Mouse (Mus musculus) heart, embryonic 13.5 days (tissue): ENCODE measurements at regions not wholly inside any gene's neighbourhood (a gene's known extent, or its start where the extent isn't known, plus 50 kb on each side); places are given as distances from the start of the nearest gene placed in this dataset.

Experiments
- ATAC-seq: fragments of 200-750 bp; cut with Nextera tagmentation; 2 replicates; pipeline ENCODE4 v1.8.0; 2017; ENCODE audit warnings: moderate TSS enrichment; ENCODE audit not compliant: insufficient number of reproducible peaks, low FRiP score, low TSS enrichment; ENCODE audit errors: extremely low read depth
- H3K27ac ChIP-seq: fragments of 300-500 bp; sonication (generic); replicated peaks from 2 replicates; pipeline ENCODE4 v1.5.1; 2015; ENCODE audit warnings: moderate library complexity, mild to moderate bottlenecking, inconsistent platforms
- H3K27me3 ChIP-seq: fragments of 300-500 bp; sonication (generic); replicated peaks from 2 replicates; pipeline ENCODE4 v1.6.1; 2015; ENCODE audit warnings: mild to moderate bottlenecking, inconsistent platforms
- H3K36me3 ChIP-seq: fragments of 300-500 bp; sonication (generic); 2 replicates; pipeline ENCODE4 v1.6.1; 2015; ENCODE audit warnings: mild to moderate bottlenecking, inconsistent platforms
- H3K4me1 ChIP-seq: fragments of 300-500 bp; sonication (generic); 2 replicates; pipeline ENCODE4 v1.6.1; 2015; ENCODE audit warnings: inconsistent platforms
- H3K4me2 ChIP-seq: fragments of 300-500 bp; sonication (generic); 2 replicates; pipeline ENCODE4 v1.6.1; 2015; ENCODE audit warnings: inconsistent platforms, mild to moderate bottlenecking, moderate library complexity
- H3K4me3 ChIP-seq: fragments of 300-500 bp; sonication (generic); 2 replicates; pipeline ENCODE4 v1.5.1; 2015; ENCODE audit warnings: moderate library complexity, mild to moderate bottlenecking, inconsistent platforms
- H3K9ac ChIP-seq: fragments of 300-500 bp; sonication (generic); 2 replicates; pipeline ENCODE4 v1.6.1; 2015; ENCODE audit warnings: inconsistent platforms, mild to moderate bottlenecking, moderate library complexity
- H3K9me3 ChIP-seq: fragments of 300-500 bp; sonication (generic); 2 replicates; pipeline ENCODE4 v1.6.1; 2016; ENCODE audit warnings: inconsistent platforms
- WGBS: fragments of 180-500 bp; shearing (Covaris S2); methylation state at CpG from one replicate; pipeline ENCODE4 v1.1.7; 2015; ENCODE audit warnings: mixed read lengths; 5-methylcytosine and 5-hydroxymethylcytosine counted together

- H3K36me3 ChIP-seq = no peaks in the 10 kb centered on the region
- ATAC-seq = no peak
- peaks cover 4% of the 10 kb centered on the region; the same call in 1 of the 2 replicates for H3K9me3 ChIP-seq
- WGBS = 79% methylated on average over 4 of the region's 4 CpGs
- H3K27ac ChIP-seq = no peak overlapping the region
- H3K27me3 ChIP-seq = no peaks in the 10 kb centered on the region
- no peak overlapping the region for H3K9ac ChIP-seq
- H3K4me2 ChIP-seq = no peak overlapping the region
- H3K4me3 ChIP-seq = no peak overlapping the region
- no peaks in the 10 kb centered on the region for H3K4me1 ChIP-seq
Measured at GRCm38 (mm10) chr10:99654284-99654683, 105.2 kb downstream of the Csl start.

DNA sequence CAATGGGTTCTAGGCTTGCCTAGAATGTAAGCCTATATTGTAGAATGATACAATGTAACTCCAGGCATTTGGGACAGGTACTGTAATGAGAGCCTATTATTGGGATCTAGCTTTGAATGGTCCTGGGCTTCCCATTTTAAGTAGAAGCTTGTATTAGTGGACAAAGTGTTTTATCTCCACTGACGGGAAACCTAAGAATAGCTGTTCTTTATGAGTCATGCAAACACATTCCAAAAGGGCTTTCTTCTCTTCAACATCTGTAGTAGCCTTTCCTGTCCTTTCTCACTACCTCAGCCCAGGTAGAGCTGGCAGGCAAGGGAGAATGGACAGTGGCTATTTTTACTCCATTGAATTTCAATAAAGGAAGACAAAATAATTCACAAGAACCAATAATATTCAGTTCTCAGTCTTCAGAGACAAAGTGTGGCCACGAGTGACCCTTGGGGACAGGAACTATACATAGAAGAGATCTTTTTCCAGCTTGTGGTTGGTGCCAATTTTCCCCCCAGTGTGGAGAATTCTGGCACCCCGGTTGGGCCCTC, 82.8 kb downstream of the Csl start:
- Histone ChIP-seq H3K4me1 (peaks cover 7% of the 10 kb centered on the region), H3K4me2 (no peak overlapping the region), H3K27ac (no peak overlapping the region), H3K9me3 (no peaks in the 10 kb centered on the region), H3K27me3 (no peaks in the 10 kb centered on the region), H3K9ac (no peak overlapping the region), H3K36me3 (no peaks in the 10 kb centered on the region), H3K4me3 (no peak overlapping the region)
- no peak for ATAC-seq
- WGBS = 35% methylated on average over 3 of the region's 3 CpGs

DNA sequence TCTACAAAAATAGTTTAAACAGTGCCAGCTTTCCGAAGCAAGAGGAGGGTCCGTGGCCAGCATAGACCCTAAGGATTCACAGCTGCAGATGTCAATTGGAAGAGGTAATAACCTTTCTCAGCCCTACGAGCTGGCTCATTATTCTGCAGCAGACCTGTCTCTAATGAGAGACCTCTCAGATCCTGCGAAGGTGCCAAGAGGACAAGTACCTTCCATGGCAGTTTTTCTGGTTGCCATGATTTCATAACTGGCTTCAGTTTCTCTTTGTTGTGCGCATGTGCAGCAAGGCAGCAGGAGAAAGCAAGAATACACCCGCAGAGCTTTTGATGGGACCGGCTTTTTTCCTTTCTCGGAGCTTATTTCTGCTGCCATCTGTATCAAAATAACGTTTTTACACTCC, 81.4 kb downstream of the Csl start:
- no peak overlapping the region for H3K27ac ChIP-seq
- 83% methylated on average over 9 of the region's 9 CpGs for WGBS
- H3K9ac ChIP-seq = no peak overlapping the region
- no peaks in the 10 kb centered on the region for H3K27me3 ChIP-seq
- no peak overlapping the region for H3K4me3 ChIP-seq
- ATAC-seq = no peak
- H3K4me1 ChIP-seq = peaks cover 10% of the 10 kb centered on the region
- H3K4me2 ChIP-seq = no peak overlapping the region
- H3K9me3 ChIP-seq = no peaks in the 10 kb centered on the region
- no peaks in the 10 kb centered on the region for H3K36me3 ChIP-seq

GRCm38 (mm10) chr10:99679813-99680212, 79.6 kb downstream of the Csl start:
- Histone ChIP-seq H3K4me1 (peaks cover 10% of the 10 kb centered on the region), H3K4me3 (no peak overlapping the region), H3K27ac (no peak overlapping the region), H3K4me2 (no peak overlapping the region), H3K9me3 (no peaks in the 10 kb centered on the region), H3K27me3 (no peaks in the 10 kb centered on the region), H3K36me3 (no peaks in the 10 kb centered on the region), H3K9ac (no peak overlapping the region)
- ATAC-seq = no peak
- WGBS = 70% methylated on average over 6 of the region's 6 CpGs

DNA sequence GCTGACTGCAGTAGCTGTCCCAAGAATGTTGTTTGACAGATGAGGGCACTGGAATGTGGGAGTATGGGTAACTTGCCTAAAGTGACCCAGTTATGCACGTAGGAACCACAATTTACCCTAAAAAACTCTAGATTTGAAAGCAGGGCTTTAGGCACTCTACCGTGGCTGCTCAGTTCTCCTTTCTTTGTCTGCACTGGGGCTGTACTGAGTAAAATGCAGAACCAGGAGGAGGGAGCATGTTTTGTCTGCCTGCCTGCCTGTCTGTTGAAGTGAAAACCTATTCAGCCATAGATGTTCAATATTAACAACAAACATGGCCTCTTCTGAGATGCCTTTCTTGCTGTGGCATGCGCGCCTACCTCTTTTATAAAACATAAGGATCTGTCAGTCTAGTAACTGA, 77.5 kb downstream of the Csl start:
- H3K4me2 ChIP-seq = no peak overlapping the region
- H3K4me1 ChIP-seq = peaks cover 4% of the 10 kb centered on the region; the same call in 1 of the 2 replicates
- no peaks in the 10 kb centered on the region for H3K27me3 ChIP-seq
- no peak overlapping the region for H3K27ac ChIP-seq
- H3K9ac ChIP-seq = no peak overlapping the region
- H3K36me3 ChIP-seq = no peaks in the 10 kb centered on the region
- no peak for ATAC-seq
- WGBS = 65% methylated on average over 4 of the region's 4 CpGs
- no peaks in the 10 kb centered on the region for H3K9me3 ChIP-seq
- no peak overlapping the region for H3K4me3 ChIP-seq

- peaks cover 4% of the 10 kb centered on the region; the same call in 1 of the 2 replicates for H3K4me1 ChIP-seq
- no peak overlapping the region for H3K27ac ChIP-seq
- H3K4me2 ChIP-seq = no peak overlapping the region
- H3K9me3 ChIP-seq = no peaks in the 10 kb centered on the region
- no peak overlapping the region for H3K4me3 ChIP-seq
- no peak for ATAC-seq
- H3K27me3 ChIP-seq = no peaks in the 10 kb centered on the region
- H3K9ac ChIP-seq = no peak overlapping the region
- no peaks in the 10 kb centered on the region for H3K36me3 ChIP-seq
- WGBS = 80% methylated on average over 9 of the region's 9 CpGs
Measured at GRCm38 (mm10) chr10:99682350-99682749, 77.1 kb downstream of the Csl start.

DNA sequence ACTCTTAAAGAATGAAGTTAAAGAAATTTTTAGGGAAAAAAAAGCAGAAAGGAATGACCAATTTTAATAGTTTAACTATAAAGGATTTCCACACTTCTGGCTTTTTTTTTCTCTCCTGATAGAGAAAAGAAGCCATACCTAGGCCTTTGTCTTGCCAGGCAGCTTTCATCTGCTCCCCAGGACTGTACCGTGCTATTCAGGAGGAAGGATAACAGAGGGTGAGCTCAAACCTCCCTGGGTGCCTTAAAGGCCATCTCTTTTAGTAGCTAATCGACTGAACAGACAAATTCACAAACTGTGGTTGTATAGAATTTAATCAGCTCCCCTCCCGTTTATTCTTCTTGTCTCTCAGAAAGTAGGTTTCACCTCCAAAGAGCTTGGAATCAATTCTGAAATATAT, 76.1 kb downstream of the Csl start:
- Histone ChIP-seq H3K4me3 (no peak overlapping the region), H3K27ac (no peak overlapping the region), H3K4me2 (no peak overlapping the region), H3K4me1 (peaks cover 4% of the 10 kb centered on the region; the same call in 1 of the 2 replicates), H3K9ac (no peak overlapping the region), H3K9me3 (no peaks in the 10 kb centered on the region), H3K36me3 (no peaks in the 10 kb centered on the region), H3K27me3 (no peaks in the 10 kb centered on the region)
- 39% methylated on average over 3 of the region's 3 CpGs for WGBS
- ATAC-seq = no peak

DNA sequence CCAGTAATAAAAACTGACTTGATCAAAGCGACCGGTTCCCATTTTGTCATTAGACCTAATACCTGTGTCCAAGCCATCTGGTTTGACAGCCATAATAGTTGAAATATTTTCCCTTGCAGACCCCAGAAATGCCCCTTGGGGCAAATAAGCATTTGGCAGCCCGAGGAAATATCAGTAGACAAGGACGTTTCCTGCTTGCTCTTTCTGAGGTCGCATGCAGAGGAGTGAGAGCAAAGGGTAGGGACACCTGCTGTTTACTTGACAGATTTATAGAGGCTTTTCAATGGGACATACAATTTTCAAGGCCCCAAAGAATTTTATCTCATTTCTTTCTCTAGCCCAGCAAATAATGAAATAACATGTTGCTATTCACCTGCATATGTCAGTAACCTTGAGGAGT, 73.5 kb downstream of the Csl start:
- no peak overlapping the region for H3K4me2 ChIP-seq
- H3K27me3 ChIP-seq = no peaks in the 10 kb centered on the region
- WGBS = 63% methylated on average over 5 of the region's 5 CpGs
- H3K4me1 ChIP-seq = peaks cover 4% of the 10 kb centered on the region; the same call in 1 of the 2 replicates
- H3K36me3 ChIP-seq = no peaks in the 10 kb centered on the region
- no peak overlapping the region for H3K9ac ChIP-seq
- ATAC-seq = no peak
- H3K4me3 ChIP-seq = no peak overlapping the region
- H3K9me3 ChIP-seq = no peaks in the 10 kb centered on the region
- no peak overlapping the region for H3K27ac ChIP-seq

- no peak for ATAC-seq
- WGBS = 38% methylated on average over 4 of the region's 4 CpGs
Measured at GRCm38 (mm10) chr10:99687011-99687410, 72.4 kb downstream of the Csl start.

GRCm38 (mm10) chr10:99697696-99698095, 61.8 kb downstream of the Csl start:
- 82% methylated on average over 8 of the region's 8 CpGs for WGBS
- no peak for ATAC-seq
- no peaks in the 10 kb centered on the region for H3K27me3 ChIP-seq
- H3K27ac ChIP-seq = no peak overlapping the region
- no peaks in the 10 kb centered on the region for H3K36me3 ChIP-seq
- no peaks in the 10 kb centered on the region for H3K4me1 ChIP-seq
- H3K4me3 ChIP-seq = no peak overlapping the region
- no peak overlapping the region for H3K4me2 ChIP-seq
- H3K9me3 ChIP-seq = no peaks in the 10 kb centered on the region
- H3K9ac ChIP-seq = no peak overlapping the region

More at GRCm38 (mm10) chr10:99687011-99687410, 72.4 kb downstream of the Csl start:
- Histone ChIP-seq H3K9ac (no peak overlapping the region), H3K4me1 (no peaks in the 10 kb centered on the region; the same call in 1 of the 2 replicates), H3K27me3 (no peaks in the 10 kb centered on the region), H3K4me3 (no peak overlapping the region), H3K36me3 (no peaks in the 10 kb centered on the region), H3K9me3 (no peaks in the 10 kb centered on the region), H3K27ac (no peak overlapping the region), H3K4me2 (no peak overlapping the region)

- Histone ChIP-seq H3K27me3 (no peaks in the 10 kb centered on the region), H3K4me1 (no peaks in the 10 kb centered on the region), H3K9me3 (no peaks in the 10 kb centered on the region), H3K36me3 (no peaks in the 10 kb centered on the region), H3K27ac (no peak overlapping the region), H3K9ac (no peak overlapping the region), H3K4me3 (no peak overlapping the region), H3K4me2 (no peak overlapping the region)
- WGBS = 45% methylated on average over 3 of the region's 3 CpGs
- no peak for ATAC-seq
Measured at GRCm38 (mm10) chr10:99699498-99699897, 60.0 kb downstream of the Csl start.

DNA sequence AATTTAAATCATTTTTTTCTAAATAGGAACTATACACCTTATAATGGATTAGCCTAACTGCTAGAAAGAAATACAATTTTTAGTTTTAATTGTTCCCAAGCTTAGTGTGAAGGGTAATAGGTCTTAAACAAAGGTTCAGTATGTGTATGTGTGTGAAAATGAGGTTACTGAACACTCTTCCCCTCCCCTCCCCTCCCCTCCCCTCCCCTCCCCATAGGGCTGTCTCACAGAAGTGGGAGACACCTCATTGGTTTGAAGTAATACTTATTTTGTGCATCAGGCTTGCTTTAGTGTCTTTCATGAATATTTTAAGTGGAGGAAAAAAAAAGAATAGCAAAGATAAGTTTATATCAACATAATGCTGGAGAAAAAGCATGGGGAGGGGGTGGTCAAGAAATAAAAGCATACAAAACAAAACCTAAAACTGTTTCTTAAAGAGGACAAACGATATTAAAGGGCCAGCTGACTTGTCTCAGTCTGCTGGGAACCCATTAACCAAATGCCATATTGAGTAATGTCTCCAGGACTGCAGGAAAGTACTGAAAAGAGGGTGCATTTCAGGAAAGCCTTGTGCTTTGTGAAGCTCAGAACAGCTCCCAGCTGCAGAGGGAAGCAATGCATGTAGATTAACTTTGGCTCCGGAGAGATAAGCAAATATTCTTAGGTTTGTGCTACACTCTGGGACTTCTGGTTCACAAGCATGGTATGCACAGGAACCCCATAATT, 59.2 kb downstream of the Csl start:
- no peaks in the 10 kb centered on the region for H3K36me3 ChIP-seq
- no peak overlapping the region for H3K9ac ChIP-seq
- H3K4me1 ChIP-seq = no peaks in the 10 kb centered on the region
- H3K27ac ChIP-seq = no peak overlapping the region
- no peaks in the 10 kb centered on the region for H3K27me3 ChIP-seq
- no peaks in the 10 kb centered on the region for H3K9me3 ChIP-seq
- H3K4me2 ChIP-seq = no peak overlapping the region
- no peak for ATAC-seq
- WGBS = 31% methylated on average over 2 of the region's 2 CpGs
- H3K4me3 ChIP-seq = no peak overlapping the region
